Mouse (Mus musculus) kidney, adult 8-10 months (tissue): Measurements from ENCODE around the gene Tfec.

ENCODE experiments used
- DNase-seq, 2 experiments: peaks; one replicate each; pipeline ENCODE4 v3.0.0; 2022

Gene Tfec

GRCm38 (mm10) chr6:16785166-16785565 is 113.1 kb downstream of the Tfec start:
- no peak for DNase-seq
